Mouse (Mus musculus): ENCODE measurements around the gene Siah1a.

DNA sequence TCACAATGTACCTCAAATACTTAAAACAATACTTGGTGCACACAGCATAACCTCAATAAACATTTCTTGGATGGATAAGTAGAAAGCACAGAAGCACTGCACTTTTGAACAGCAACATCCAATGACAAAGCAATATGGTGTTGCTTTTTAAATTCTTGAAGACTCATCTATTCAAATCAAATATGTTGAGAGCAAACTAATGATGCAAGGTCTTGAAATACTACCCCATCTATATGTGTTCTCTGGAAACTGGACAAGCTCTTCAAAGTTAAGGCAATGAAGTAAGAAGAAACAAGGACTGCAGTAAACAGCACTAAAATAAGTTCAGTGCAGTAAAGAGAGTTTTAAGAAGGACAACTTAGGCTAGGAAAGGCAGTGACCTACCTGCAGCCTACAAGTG is 4.8 kb downstream of the Siah1a start:
- TF ChIP-seq CTCF (IDR thresholded peaks at IDR 0.05; ENCODE audit: control insufficient read depth, insufficient read depth, insufficient replicate concordance, low read depth, low read length) (no peak), POLR2A (IDR thresholded peaks at IDR 0.05; ENCODE audit: control insufficient read depth, low read depth, low read length) (no peak)

Measured in testis, adult 2 months (tissue).